Mouse (Mus musculus): ENCODE results near the gene Hgd. TPM values are rescaled to one million over a fixed set of nuclear protein-coding genes. Genes with fewer than 3 reads are reported as not detected.

The Hgd gene
- polyA plus RNA-seq, 1 experiment = 0.23 TPM

- Histone ChIP-seq H3K27ac (ENCODE audit: insufficient read depth, low read length) (no peak overlapping the region), H3K4me1 (ENCODE audit: control insufficient read depth, insufficient read depth, low read length) (no peaks in the 10 kb centered on the region), H3K4me3 (replicated peaks; ENCODE audit: insufficient read depth, low read depth, low read length) (no peak overlapping the region), H3K27me3 (ENCODE audit: control insufficient read depth, insufficient read depth, low read length) (no peaks in the 10 kb centered on the region)
- DNase-seq = no peak
- TF ChIP-seq CTCF (IDR thresholded peaks at IDR 0.05; ENCODE audit: borderline replicate concordance, insufficient read depth, low read depth, low read length) (no peak), POLR2A (IDR thresholded peaks at IDR 0.05; ENCODE audit: borderline replicate concordance, insufficient read depth, low read length) (no peak)
- WGBS = 91% methylated on average over 8 of the region's 8 CpGs
Observed at GRCm38 (mm10) chr16:37677586-37677985, 97.6 kb downstream of the Hgd start.

DNA sequence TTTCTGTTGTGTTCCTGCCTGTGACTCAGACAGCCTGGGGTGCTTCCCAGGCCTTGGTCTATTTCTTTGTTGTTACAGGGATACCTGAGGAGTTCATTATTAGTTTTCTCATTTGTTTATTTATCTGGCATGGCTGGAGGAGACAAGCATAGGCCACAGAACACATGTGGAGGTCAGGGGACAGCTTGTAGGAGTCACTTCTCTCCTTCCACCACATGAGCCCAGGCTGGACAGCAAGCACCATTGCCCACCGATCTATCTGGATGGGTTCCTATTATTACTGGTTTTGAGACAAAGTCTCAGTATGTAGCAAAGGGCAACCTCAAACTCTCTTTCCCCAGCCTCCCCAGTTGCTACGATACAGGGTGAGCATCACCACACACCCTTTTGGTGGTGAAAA is 100.3 kb downstream of the Hgd start:
- H3K27me3 ChIP-seq (ENCODE audit: control insufficient read depth, insufficient read depth, low read length) = no peaks in the 10 kb centered on the region
- no peak overlapping the region for H3K27ac ChIP-seq (ENCODE audit: insufficient read depth, low read length)
- no peak for DNase-seq
- H3K4me1 ChIP-seq (ENCODE audit: control insufficient read depth, insufficient read depth, low read length) = peaks cover 12% of the 10 kb centered on the region; the same call in 1 of the 2 replicates
- TF ChIP-seq POLR2A (IDR thresholded peaks at IDR 0.05; ENCODE audit: borderline replicate concordance, insufficient read depth, low read length) = no peak
- no peak for TF ChIP-seq CTCF (IDR thresholded peaks at IDR 0.05; ENCODE audit: borderline replicate concordance, insufficient read depth, low read depth, low read length)
- 72% methylated on average over 2 of the region's 2 CpGs for WGBS
- no peak overlapping the region for H3K4me3 ChIP-seq (replicated peaks; ENCODE audit: insufficient read depth, low read depth, low read length)

DNA sequence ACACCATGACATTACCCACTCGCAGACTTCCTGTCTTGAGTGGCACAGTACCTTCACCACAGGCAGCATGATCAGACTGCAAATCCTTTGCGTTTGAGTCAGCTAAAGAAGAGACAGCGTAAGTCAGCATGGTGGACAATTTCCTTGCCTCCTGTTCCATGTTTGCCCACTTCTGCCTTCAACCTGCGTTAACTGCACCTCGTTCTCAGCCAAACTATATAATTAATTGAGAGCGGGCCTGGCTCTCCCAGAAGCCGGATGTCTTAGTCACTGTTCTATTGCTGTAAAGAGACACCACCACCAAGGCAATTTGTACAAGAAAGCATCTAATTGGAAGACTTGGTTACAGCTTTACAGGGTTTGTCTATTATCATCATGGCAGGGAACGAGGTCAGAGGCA is 100.9 kb downstream of the Hgd start:
- no peak overlapping the region for H3K27ac ChIP-seq (ENCODE audit: insufficient read depth, low read length)
- H3K4me3 ChIP-seq (replicated peaks; ENCODE audit: insufficient read depth, low read depth, low read length) = no peak overlapping the region
- no peaks in the 10 kb centered on the region for H3K27me3 ChIP-seq (ENCODE audit: control insufficient read depth, insufficient read depth, low read length)
- 87% methylated on average over 8 of the region's 8 CpGs for WGBS
- peaks cover 12% of the 10 kb centered on the region; the same call in 1 of the 2 replicates for H3K4me1 ChIP-seq (ENCODE audit: control insufficient read depth, insufficient read depth, low read length)
- no peak for DNase-seq
- TF ChIP-seq CTCF (IDR thresholded peaks at IDR 0.05; ENCODE audit: borderline replicate concordance, insufficient read depth, low read depth, low read length) = no peak
- no peak for TF ChIP-seq POLR2A (IDR thresholded peaks at IDR 0.05; ENCODE audit: borderline replicate concordance, insufficient read depth, low read length)

Other genes with a start within 250 kb of the Hgd start
- gene Stxbp5l, start 195.2 kb upstream of the Hgd start, polyA plus RNA-seq (2012; rRNA removed) = 20.0 and 25.4 TPM in 2 replicates
- 12.1 and 12.8 TPM in 2 replicates for gene Gtf2e1, start 40.4 kb upstream of the Hgd start, polyA plus RNA-seq (2012; rRNA removed)
- gene Rabl3, start 40.3 kb upstream of the Hgd start, polyA plus RNA-seq (2012; rRNA removed) = 7.5 and 8.6 TPM in 2 replicates
- 95.8 and 99.2 TPM in 2 replicates for gene Ndufb4, start 74.3 kb downstream of the Hgd start, polyA plus RNA-seq (2012; rRNA removed)
- 26.9 and 35.2 TPM in 2 replicates for gene Fstl1, start 196.7 kb downstream of the Hgd start, polyA plus RNA-seq (2012; rRNA removed)